Mouse (Mus musculus): ENCODE data around the gene Bmyc.

DNA sequence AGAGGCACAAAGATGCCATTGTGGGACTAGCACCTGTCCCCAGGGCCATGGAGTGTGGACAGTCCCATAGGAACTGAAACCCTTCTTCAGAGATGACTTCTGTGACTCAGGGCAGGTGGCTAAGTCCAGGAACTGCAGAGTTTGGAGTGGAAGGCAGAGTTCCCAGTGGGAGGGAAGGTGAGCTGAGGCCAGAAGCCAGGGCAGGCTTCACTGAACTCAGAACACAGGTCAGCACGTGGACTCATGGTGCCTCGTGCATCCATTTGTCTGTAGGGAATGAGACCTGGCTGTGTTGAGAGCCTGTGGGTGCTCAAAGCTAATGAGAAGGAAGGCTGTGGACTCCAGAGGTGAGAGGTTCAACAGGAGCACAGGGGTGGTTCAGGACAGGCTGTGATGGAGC, 7.8 kb upstream of the Bmyc start:
- TF ChIP-seq CTCF (IDR thresholded peaks at IDR 0.05; ENCODE audit: low read depth, low read length) = no peak
- no peak for TF ChIP-seq POLR2A (IDR thresholded peaks at IDR 0.05; ENCODE audit: insufficient read depth, low read length)
